Mouse (Mus musculus) limb, embryonic 11.5 days (tissue): ENCODE measurements at regions not wholly inside any gene's neighbourhood (a gene's known extent, or its start where the extent isn't known, plus 50 kb on each side); places are given as distances from the start of the nearest gene placed in this dataset.
A peak's percentile ranks its signal among the peaks of the same experiment; 100 is the strongest.
"Not testable (repeated sequence)": the region's sequence is repeated elsewhere in the genome, so short reads cannot be mapped to it uniquely, and the experiment has no call there.

Experiments
- ATAC-seq: fragments of 200-750 bp; cut with Nextera tagmentation; 2 replicates; pipeline ENCODE4 v1.8.0; 2017; ENCODE audit warnings: low read depth; ENCODE audit not compliant: insufficient number of reproducible peaks, low FRiP score, low TSS enrichment
- DNase-seq: peaks from one replicate; pipeline ENCODE4 v3.0.0-alpha.2; 2015; ENCODE audit warnings: low spot score
- H3K27ac ChIP-seq: fragments of 300-500 bp; sonication (generic); replicated peaks from 2 replicates; pipeline ENCODE4 v1.5.1; 2014; ENCODE audit warnings: low read depth, mild to moderate bottlenecking, low read length
- H3K27me3 ChIP-seq: fragments of 300-500 bp; sonication (generic); 2 replicates; pipeline ENCODE4 v1.6.1; 2014; ENCODE audit warnings: mild to moderate bottlenecking, low read length, mixed read lengths; ENCODE audit not compliant: control insufficient read depth, insufficient read depth
- H3K36me3 ChIP-seq: fragments of 300-500 bp; sonication (generic); 2 replicates; pipeline ENCODE4 v1.6.1; 2014; ENCODE audit warnings: mild to moderate bottlenecking, low read length, moderate library complexity, mixed read lengths; ENCODE audit not compliant: control insufficient read depth, insufficient read depth
- H3K4me1 ChIP-seq: fragments of 300-500 bp; sonication (generic); 2 replicates; pipeline ENCODE4 v1.6.1; 2014; ENCODE audit warnings: low read length, mixed read lengths; ENCODE audit not compliant: control insufficient read depth, insufficient read depth
- H3K4me2 ChIP-seq: fragments of 300-500 bp; sonication (generic); 2 replicates; pipeline ENCODE4 v1.6.1; 2014; ENCODE audit warnings: low read depth, mild to moderate bottlenecking, moderate library complexity; ENCODE audit not compliant: severe bottlenecking
- H3K4me3 ChIP-seq: fragments of 300-500 bp; sonication (generic); 2 replicates; pipeline ENCODE4 v1.5.1; 2014; ENCODE audit warnings: low read depth, low read length
- H3K9ac ChIP-seq: fragments of 300-500 bp; sonication (generic); 2 replicates; pipeline ENCODE4 v1.6.1; 2014; ENCODE audit warnings: mild to moderate bottlenecking, low read length
- H3K9me3 ChIP-seq: fragments of 300-500 bp; sonication (generic); 2 replicates; pipeline ENCODE4 v1.6.1; 2016; ENCODE audit warnings: low read length; ENCODE audit not compliant: control insufficient read depth
- WGBS: fragments of 180-500 bp; shearing (Covaris S2); extraction: QIAGEN DNeasy Blood & Tissue Kit; methylation state at CpG from one replicate; pipeline ENCODE4 v1.1.7; 2014; 5-methylcytosine and 5-hydroxymethylcytosine counted together

DNA sequence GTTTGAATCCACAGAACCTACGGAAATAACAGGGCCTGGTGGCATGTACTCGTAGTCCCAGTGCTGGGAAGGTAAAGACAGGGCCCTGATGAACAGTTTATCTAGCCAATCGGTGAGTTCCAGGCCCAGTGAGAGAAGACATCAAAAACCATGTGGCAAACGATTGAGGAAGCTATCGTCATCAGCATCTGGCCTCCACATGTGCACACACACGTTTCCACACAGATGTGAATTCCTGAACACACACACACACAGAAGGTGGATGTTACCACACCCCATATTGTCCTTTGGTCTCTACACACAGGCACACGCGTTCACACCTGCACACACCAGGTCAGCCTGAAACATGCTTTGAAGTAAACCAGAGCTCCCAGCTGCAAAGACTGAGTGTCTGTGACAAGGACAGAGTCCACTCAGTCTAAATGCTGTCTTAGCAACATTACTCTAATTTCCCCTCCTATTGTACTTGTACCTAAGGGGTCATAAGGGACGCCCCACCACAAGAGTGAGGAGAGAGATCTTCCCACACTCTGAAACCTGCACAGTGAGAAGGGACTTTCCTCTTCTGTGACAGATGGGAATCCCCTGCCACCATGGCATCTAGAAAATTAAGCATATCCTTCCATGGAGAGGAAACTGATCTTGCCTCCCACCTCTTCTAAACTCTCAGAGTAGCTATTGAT, 159.1 kb upstream of the Tbl1xr1 start:
- Histone ChIP-seq H3K4me3 (no peak overlapping the region), H3K9me3 (no peaks in the 10 kb centered on the region), H3K4me2 (no peak overlapping the region), H3K27me3 (no peaks in the 10 kb centered on the region), H3K4me1 (no peaks in the 10 kb centered on the region), H3K36me3 (no peaks in the 10 kb centered on the region), H3K9ac (no peak overlapping the region), H3K27ac (no peak overlapping the region)
- ATAC-seq (0 out of 2 replicates have a peak, but pooled peaks have one; percentile 31), DNase-seq (peak; percentile 34)
- 63% methylated on average over 9 of the region's 9 CpGs for WGBS

DNA sequence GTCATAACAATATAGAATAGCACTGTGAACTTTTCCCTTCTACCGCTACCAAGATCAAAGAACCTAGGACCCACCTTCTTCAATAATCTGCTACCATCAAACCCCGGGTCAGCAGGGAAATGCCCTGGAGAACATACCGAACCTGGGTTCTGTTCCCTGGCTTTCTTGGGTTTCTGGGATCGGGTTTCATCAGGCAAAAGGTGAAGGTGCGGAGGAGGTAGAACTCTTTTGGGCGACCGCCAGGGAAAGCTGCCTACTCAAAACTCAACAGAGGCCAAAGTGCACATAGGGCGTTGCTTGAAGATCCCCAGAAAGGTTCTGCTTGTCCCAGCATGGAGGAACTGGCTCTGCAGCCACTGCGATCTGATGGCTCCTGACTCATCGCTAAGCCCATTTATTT, 158.0 kb upstream of the Tbl1xr1 start:
- Histone ChIP-seq H3K4me1 (no peaks in the 10 kb centered on the region), H3K4me3 (no peak overlapping the region), H3K4me2 (no peak overlapping the region), H3K27ac (no peak overlapping the region), H3K9me3 (no peaks in the 10 kb centered on the region), H3K36me3 (no peaks in the 10 kb centered on the region), H3K27me3 (no peaks in the 10 kb centered on the region), H3K9ac (no peak overlapping the region)
- ATAC-seq = no peak
- 88% methylated on average over 10 of the region's 10 CpGs for WGBS
- no peak for DNase-seq

GRCm38 (mm10) chr3:21919931-21920330, 156.5 kb upstream of the Tbl1xr1 start:
- Histone ChIP-seq H3K4me3 (no peak overlapping the region), H3K4me1 (no peaks in the 10 kb centered on the region), H3K9me3 (no peaks in the 10 kb centered on the region), H3K4me2 (no peak overlapping the region), H3K36me3 (no peaks in the 10 kb centered on the region), H3K9ac (no peak overlapping the region), H3K27me3 (no peaks in the 10 kb centered on the region), H3K27ac (no peak overlapping the region)
- WGBS = 91% methylated on average over 7 of the region's 7 CpGs
- DNase-seq (no peak), ATAC-seq (no peak)

GRCm38 (mm10) chr3:21931951-21932350, 144.5 kb upstream of the Tbl1xr1 start:
- Histone ChIP-seq H3K36me3 (no peaks in the 10 kb centered on the region), H3K27me3 (no peaks in the 10 kb centered on the region), H3K9ac (no peak overlapping the region), H3K9me3 (no peaks in the 10 kb centered on the region), H3K4me2 (no peak overlapping the region), H3K4me3 (no peak overlapping the region), H3K27ac (no peak overlapping the region), H3K4me1 (peaks cover 13% of the 10 kb centered on the region)
- 95% methylated on average over 6 of the region's 6 CpGs for WGBS
- DNase-seq (no peak), ATAC-seq (no peak)

DNA sequence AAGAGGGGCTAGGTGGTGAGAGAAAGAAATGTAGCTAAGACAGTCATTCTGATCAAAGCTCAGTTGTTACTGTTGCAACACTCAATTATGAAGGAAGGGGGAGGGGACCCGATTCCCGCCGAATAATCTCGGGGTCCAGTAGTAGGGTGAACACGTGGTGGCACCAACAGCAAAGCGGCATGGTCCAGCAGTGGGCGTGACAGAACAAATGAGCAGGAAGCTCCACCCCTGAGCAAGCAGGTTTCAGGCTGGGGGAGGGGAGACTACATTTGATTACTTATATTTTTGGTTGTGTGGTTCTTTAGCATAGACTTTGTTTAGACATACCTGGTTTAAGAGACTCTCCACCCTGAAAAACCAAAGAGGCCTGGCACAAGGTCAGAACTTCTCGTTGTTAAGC, 143.8 kb upstream of the Tbl1xr1 start:
- H3K27me3 ChIP-seq, H3K9ac ChIP-seq, H3K36me3 ChIP-seq, H3K4me2 ChIP-seq, H3K27ac ChIP-seq, H3K4me3 ChIP-seq, ATAC-seq, DNase-seq, H3K9me3 ChIP-seq: not testable (repeated sequence)
- WGBS = 82% methylated on average over 8 of the region's 8 CpGs
- H3K4me1 ChIP-seq = peaks cover 16% of the 10 kb centered on the region

DNA sequence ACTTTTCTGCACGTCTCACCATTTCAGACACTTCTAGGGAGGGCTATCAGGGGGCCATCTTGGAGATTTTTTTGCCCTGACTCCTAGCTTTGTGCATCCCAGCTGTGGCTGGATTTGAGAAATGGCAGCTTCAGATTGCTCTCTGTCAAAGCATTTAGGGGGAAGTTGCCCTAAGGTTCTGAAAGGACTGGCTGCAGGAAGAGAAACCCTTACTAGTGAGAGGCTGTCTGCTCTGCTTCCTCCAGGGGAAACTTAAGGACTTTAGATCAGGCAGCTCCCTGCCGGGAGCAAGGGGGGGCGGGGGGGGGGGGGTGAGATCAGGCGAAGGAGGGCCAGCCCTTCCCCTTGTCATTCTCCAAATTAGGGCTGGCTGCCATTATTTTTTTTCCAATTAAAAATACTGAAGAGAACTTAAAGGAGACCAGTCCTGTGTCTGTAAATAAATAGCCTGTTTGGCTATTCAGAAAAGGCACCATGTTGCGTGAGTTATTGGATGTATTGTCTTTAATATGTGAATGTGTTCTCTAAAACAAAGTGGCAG, 141.7 kb upstream of the Tbl1xr1 start:
- WGBS = 1% methylated on average over 5 of the region's 5 CpGs
- ATAC-seq (0 out of 2 replicates have a peak, but pooled peaks have one; percentile 1), DNase-seq (peak; percentile 41)
- peak overlapping the region; percentile 45 for H3K4me2 ChIP-seq
- H3K27me3 ChIP-seq = no peaks in the 10 kb centered on the region
- H3K27ac ChIP-seq = peak overlapping the region; percentile 84
- no peaks in the 10 kb centered on the region for H3K36me3 ChIP-seq
- H3K4me1 ChIP-seq = peaks cover 19% of the 10 kb centered on the region
- no peak overlapping the region; the same call in 1 of the 2 replicates for H3K9ac ChIP-seq
- H3K9me3 ChIP-seq = no peaks in the 10 kb centered on the region
- H3K4me3 ChIP-seq = no peak overlapping the region

GRCm38 (mm10) chr3:21935571-21936261, 140.7 kb upstream of the Tbl1xr1 start:
- Histone ChIP-seq H3K9me3 (no peaks in the 10 kb centered on the region), H3K4me3 (peak overlapping the region; percentile 10; the same call in 1 of the 2 replicates), H3K27me3 (no peaks in the 10 kb centered on the region), H3K27ac (peak overlapping the region; percentile 84), H3K36me3 (no peaks in the 10 kb centered on the region), H3K9ac (no peak overlapping the region), H3K4me2 (peak overlapping the region; percentile 45), H3K4me1 (peaks cover 19% of the 10 kb centered on the region)
- WGBS = under 1% methylated on average over 24 of the region's 24 CpGs
- ATAC-seq (peak; percentile 91), DNase-seq (peak; percentile 97)

GRCm38 (mm10) chr3:21936262-21936603, 140.2 kb upstream of the Tbl1xr1 start:
- Histone ChIP-seq H3K4me3 (no peak overlapping the region), H3K27me3 (no peaks in the 10 kb centered on the region), H3K4me2 (peak overlapping the region; percentile 27; the same call in 1 of the 2 replicates), H3K9ac (no peak overlapping the region), H3K4me1 (peaks cover 19% of the 10 kb centered on the region), H3K9me3 (no peaks in the 10 kb centered on the region), H3K36me3 (no peaks in the 10 kb centered on the region), H3K27ac (0 out of 2 replicates have a peak overlapping the region, but pooled peaks have one; percentile 57)
- ATAC-seq (no peak), DNase-seq (no peak)
- WGBS = 3% methylated on average over 8 of the region's 8 CpGs
